Mouse (Mus musculus) megakaryocyte, adult 5-6 weeks (primary cell): Measurements from ENCODE around the gene Fbxl22. TPM values are rescaled to one million over a fixed set of nuclear protein-coding genes. Genes with fewer than 3 reads are reported as not detected.

ENCODE experiments used
- ATAC-seq: 2 replicates; pipeline ENCODE4 v1.8.0; 2016; ENCODE audit warnings: mild to moderate bottlenecking, inconsistent platforms; ENCODE audit not compliant: poor library complexity, severe bottlenecking
- total RNA-seq, 2 experiments: library from RNA; stranded (forward) in 1 of 2; stranded (reverse) in 1 of 2; fragments of 153-499, 151-499 nt in 1 of 2; fragments of 221-1000, 200-1000 nt in 1 of 2; gene quantifications; 2 replicates each; pipeline versions ENCODE4 v1.2.3 to v1.2.4; 2015 to 2017

Gene Fbxl22
- total RNA-seq, 2 experiments from 2014 or later = 0.55 to 0.76 TPM

GRCm38 (mm10) chr9:66508890-66509399 is 5.4 kb downstream of the Fbxl22 start:
- ATAC-seq = no peak

GRCm38 (mm10) chr9:66507684-66508083 is 6.7 kb downstream of the Fbxl22 start:
- ATAC-seq = no peak

- ATAC-seq = no peak
These were observed 8.0 kb downstream of the Fbxl22 start for GRCm38 (mm10) chr9:66506424-66506823.

GRCm38 (mm10) chr9:66506011-66506410 is 8.4 kb downstream of the Fbxl22 start:
- ATAC-seq = no peak

GRCm38 (mm10) chr9:66505141-66505917 is 9.1 kb downstream of the Fbxl22 start:
- ATAC-seq = no peak

GRCm38 (mm10) chr9:66504518-66504917 is 9.9 kb downstream of the Fbxl22 start:
- no peak for ATAC-seq

GRCm38 (mm10) chr9:66503879-66504411 is 10.4 kb downstream of the Fbxl22 start:
- peak; percentile 72 for ATAC-seq

- ATAC-seq = no peak
These were observed 13.1 kb downstream of the Fbxl22 start for GRCm38 (mm10) chr9:66501248-66501647.

GRCm38 (mm10) chr9:66493992-66494391 is 20.4 kb downstream of the Fbxl22 start:
- no peak for ATAC-seq

GRCm38 (mm10) chr9:66492361-66492760 is 22.0 kb downstream of the Fbxl22 start:
- ATAC-seq = no peak

- no peak for ATAC-seq
These were observed 25.6 kb downstream of the Fbxl22 start for GRCm38 (mm10) chr9:66488786-66489185.

GRCm38 (mm10) chr9:66483429-66483828 is 31.0 kb downstream of the Fbxl22 start:
- no peak for ATAC-seq

GRCm38 (mm10) chr9:66477785-66478184 is 36.6 kb downstream of the Fbxl22 start:
- ATAC-seq = no peak

GRCm38 (mm10) chr9:66465087-66465486 is 49.3 kb downstream of the Fbxl22 start:
- ATAC-seq = no peak

Other genes with a start within 250 kb of the Fbxl22 start
- gene Herc1, start 164.1 kb downstream of the Fbxl22 start, total RNA-seq (2015) = 38.5 and 42.3 TPM in 2 replicates
- gene Herc1, start 164.1 kb downstream of the Fbxl22 start, total RNA-seq (2017) = 71.7 and 82.0 TPM in 2 replicates
- 86.9 and 97.6 TPM in 2 replicates for gene Usp3, start 78.5 kb upstream of the Fbxl22 start, total RNA-seq (2015)
- 68.1 and 75.5 TPM in 2 replicates for gene Usp3, start 78.5 kb upstream of the Fbxl22 start, total RNA-seq (2017)
- gene Car12, start 199.1 kb upstream of the Fbxl22 start, total RNA-seq (2015) = 0.09 and 0.16 TPM in 2 replicates
- 0.11 TPM in 1 of 2 replicates, not detected in the other for gene Car12, start 199.1 kb upstream of the Fbxl22 start, total RNA-seq (2017)